ENCODE assay signal across 8 mouse cellular contexts in the genomic region with DNA sequence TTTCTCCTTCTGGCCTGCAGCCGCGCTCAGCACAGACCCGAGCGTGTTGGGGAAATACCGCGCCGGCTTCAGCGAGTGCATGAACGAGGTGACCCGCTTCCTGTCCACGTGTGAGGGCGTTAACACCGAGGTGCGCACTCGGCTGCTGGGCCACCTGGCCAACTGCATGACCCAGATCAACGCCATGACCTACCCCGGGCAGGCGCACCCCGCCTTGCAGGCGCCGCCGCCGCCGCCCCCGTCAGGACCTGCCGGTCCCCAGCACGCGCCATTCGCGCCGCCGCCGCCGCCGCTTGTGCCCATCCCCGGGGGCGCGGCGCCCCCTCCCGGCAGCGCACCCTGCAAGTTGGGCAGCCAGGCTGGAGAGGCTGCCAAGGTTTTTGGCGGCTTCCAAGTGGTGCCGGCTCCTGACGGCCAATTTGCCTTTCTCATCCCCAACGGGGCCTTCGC. TPM values are rescaled to one million over a fixed set of nuclear protein-coding genes. Genes with fewer than 3 reads are reported as not detected.
DNase-seq lines count a peak whose midpoint lies in the region; ATAC-seq and TF ChIP-seq lines count a peak whose summit lies in the region.

No protein-coding gene starts in this region.

- peaks cover 72% of the 10 kb centered on the region for H3K4me1 ChIP-seq in forebrain, embryonic 13.5 days
- peaks cover 31% of the 10 kb centered on the region for H3K4me1 ChIP-seq in olfactory bulb, adult 2 months (ENCODE audit: control insufficient read depth, insufficient read depth, low read length)

- intact Hi-C loops in heart, postnatal 25 days (cut with DNase I), result loop anchor here (1.0 to 2.0 kb wide), 3 partner anchors 121 to 338 kb away; no protein-coding TSS in a partner anchor

- peak; percentile 53 to 57 for DNase-seq in CD8-positive naive resting alpha-beta T cell, adult 2 months (ENCODE audit: low read depth in 2 of 2, low spot score in 2 of 2)
- DNase-seq in brain, adult 2 months (ENCODE audit: low read depth, low spot score), result peak; percentile 82
- peak; percentile 75 for DNase-seq in heart, postnatal 25 days (ENCODE audit: low spot score)
- peak; percentile 81 to 84 for DNase-seq in layer of hippocampus, adult 18-20 months (ENCODE audit: low spot score in 2 of 2)
- DNase-seq in lung, adult 18-20 months, result peak; percentile 84 to 87
- DNase-seq in thymus, postnatal 0 days (ENCODE audit: low spot score), result peak; percentile 87

- H3K9ac ChIP-seq in forebrain, embryonic 13.5 days, result peak overlapping the region; percentile 81

- H3K27me3 ChIP-seq in forebrain, embryonic 13.5 days, result peaks cover 23% of the 10 kb centered on the region

- peak overlapping the region; percentile 69 for H3K4me3 ChIP-seq in forebrain, embryonic 13.5 days
- peak overlapping the region; percentile 49 for H3K4me3 ChIP-seq in olfactory bulb, adult 2 months (ENCODE audit: insufficient read depth, low read depth, low read length)

- no peak for TF ChIP-seq POLR2A in olfactory bulb, adult 2 months (IDR thresholded peaks at IDR 0.05; ENCODE audit: insufficient read depth, low read depth, low read length)

- TF ChIP-seq CTCF in olfactory bulb, adult 2 months (IDR thresholded peaks at IDR 0.05; ENCODE audit: insufficient read depth, low read depth, low read length), result peak; percentile 83

- no peaks in the 10 kb centered on the region for H3K9me3 ChIP-seq in forebrain, embryonic 13.5 days (replicated peaks)

- peak overlapping the region; percentile 99 for H3K4me2 ChIP-seq in forebrain, embryonic 13.5 days

- WGBS in forebrain, embryonic 13.5 days, result 1% methylated on average over 42 of the region's 46 CpGs
- WGBS in olfactory bulb, adult 2 months, result 1% methylated on average over 46 of the region's 46 CpGs

- peak; percentile 25; the same call in 1 of the 2 replicates for ATAC-seq in forebrain, embryonic 13.5 days

- no peaks in the 10 kb centered on the region for H3K36me3 ChIP-seq in forebrain, embryonic 13.5 days (ENCODE audit: poor library complexity, severe bottlenecking)

- peak overlapping the region; percentile 82 for H3K27ac ChIP-seq in forebrain, embryonic 13.5 days
- peak overlapping the region; percentile 66 for H3K27ac ChIP-seq in olfactory bulb, adult 2 months (ENCODE audit: insufficient read depth, low read depth, low read length)

RNA-seq across cellular contexts. Expression of a gene that starts 2.7 kb away (rescaled TPM):
- 29.9 and 30.4 TPM in 2 replicates for polyA plus RNA-seq in forebrain, embryonic 13.5 days (2015; fragmentation: Nextera tagmentation; extraction: Ambion mirVana)
- total RNA-seq in heart, postnatal 25 days (2021), result 10 to 100 TPM; 24.0 to 27.4 TPM
- 10 to 100 TPM; 24.4 to 28.0 TPM for total RNA-seq in layer of hippocampus, adult 18-20 months (2021)
- not detected in 2 replicates for polyA plus RNA-seq in olfactory bulb, adult 2 months (2012; ENCODE audit: insufficient read depth, insufficient read length, low replicate concordance, missing spikeins)
- 35.6 and 36.3 TPM in 2 replicates for polyA plus RNA-seq in thymus, postnatal 0 days (2015; fragmentation: Nextera tagmentation; extraction: Ambion mirVana)

Comparison
In these comparisons a context has a peak if more than half of its experiments do, and no peak if none do; other contexts are left out.
1. Peak in every context shown above with its lines: DNase-seq, ATAC-seq, H3K4me3 ChIP-seq and H3K27ac ChIP-seq.
2. RNA of a gene that starts 2.7 kb away (polyA plus RNA-seq): 35.6 to 36.3 TPM in thymus, postnatal 0 days and 29.9 to 30.4 TPM in forebrain, embryonic 13.5 days; not detected in olfactory bulb, adult 2 months; every median in the first group is over 10 times any median in the second.